Mouse (Mus musculus): ENCODE measurements around the gene Fbxo46. TPM values are rescaled to one million over a fixed set of nuclear protein-coding genes. Genes with fewer than 3 reads are reported as not detected.

Fbxo46 gene
- total and polyA plus RNA-seq, 3 experiments, result 10.1 to 13.7 TPM; not detected in 1

DNA sequence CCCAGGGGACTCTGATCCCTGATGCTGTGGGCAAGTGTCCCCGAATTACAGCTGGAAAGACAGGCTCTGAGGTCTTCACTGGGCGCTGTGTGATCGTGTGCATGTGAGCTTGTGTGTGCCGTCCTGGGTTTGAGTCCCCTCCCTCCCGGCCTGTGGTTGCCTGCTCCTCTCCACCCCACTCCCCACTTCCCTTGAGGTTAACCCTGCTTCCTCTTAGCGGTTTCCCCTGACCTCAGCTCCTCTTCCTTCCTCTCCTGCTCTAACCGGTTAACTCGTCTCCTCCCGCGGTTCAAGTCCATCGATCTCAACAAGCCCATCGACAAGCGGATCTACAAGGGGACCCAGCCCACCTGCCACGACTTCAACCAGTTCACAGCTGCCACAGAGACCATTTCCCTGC lies 41.9 kb upstream of the Fbxo46 start:
- peak; percentile 91 for DNase-seq (ENCODE audit: low read depth, low spot score)
- peak overlapping the region; percentile 28 to 70 for H3K4me3 ChIP-seq (ENCODE audit: control insufficient read depth in 1 of 2, insufficient read depth in 1 of 2, low read depth in 2 of 2, low read length in 2 of 2)
- H3K4me1 ChIP-seq (ENCODE audit: control insufficient read depth in 1 of 2, insufficient read depth in 2 of 2, low read length in 2 of 2), result peaks cover 4 to 20% of the 10 kb centered on the region in 2 experiments
- TF ChIP-seq POLR2AphosphoS2 (IDR thresholded peaks at IDR 0.05; ENCODE audit: low read length), result no peak
- no peak for TF ChIP-seq ZKSCAN1 (IDR thresholded peaks at IDR 0.05; ENCODE audit: low read depth, low read length)
- no peak for TF ChIP-seq USF2 (IDR thresholded peaks at IDR 0.05; ENCODE audit: borderline replicate concordance in 1 of 2, insufficient read depth in 1 of 2, low read depth in 1 of 2, low read length in 2 of 2)
- peak; percentile 88 for TF ChIP-seq BHLHE40 (IDR thresholded peaks at IDR 0.05; ENCODE audit: borderline replicate concordance, low read depth, low read length)
- no peak for TF ChIP-seq MAX (IDR thresholded peaks at IDR 0.05; ENCODE audit: low read length)
- TF ChIP-seq USF1 (IDR thresholded peaks at IDR 0.05; ENCODE audit: low read depth, low read length), result no peak
- TF ChIP-seq TBP (IDR thresholded peaks at IDR 0.05; ENCODE audit: low read depth, low read length), result 0 out of 2 replicates have a peak, but pooled peaks have one; percentile 25
- no peak for TF ChIP-seq ELF1 (IDR thresholded peaks at IDR 0.05; ENCODE audit: low read depth, low read length)
- no peak for TF ChIP-seq UBTF (IDR thresholded peaks at IDR 0.05; ENCODE audit: borderline replicate concordance, insufficient read depth, low read depth, low read length)
- peak; percentile 95 for TF ChIP-seq MAZ (IDR thresholded peaks at IDR 0.05; ENCODE audit: low read depth, low read length)
- no peak for TF ChIP-seq CHD1 (IDR thresholded peaks at IDR 0.05; ENCODE audit: low read depth, low read length)
- TF ChIP-seq MYB (IDR thresholded peaks at IDR 0.05; ENCODE audit: low read depth, low read length), result no peak
- no peak for TF ChIP-seq CTCF (IDR thresholded peaks at IDR 0.05 in 2 of 3, conservative IDR thresholded peaks at IDR 0.05 in 1 of 3; ENCODE audit: control insufficient read depth in 1 of 3, insufficient read depth in 1 of 3, low read depth in 2 of 3, low read length in 3 of 3, poor library complexity in 1 of 3, severe bottlenecking in 1 of 3)
- no peak for TF ChIP-seq TAL1 (IDR thresholded peaks at IDR 0.05; ENCODE audit: low read length)
- no peak for TF ChIP-seq GATA1 (IDR thresholded peaks at IDR 0.05; ENCODE audit: low read depth, low read length)
- TF ChIP-seq MYC (IDR thresholded peaks at IDR 0.05; ENCODE audit: low read depth, low read length), result 0 out of 2 replicates have a peak, but pooled peaks have one; percentile 49
- TF ChIP-seq MAFK (IDR thresholded peaks at IDR 0.05; ENCODE audit: borderline replicate concordance, low read depth, low read length), result peak; percentile 94
- TF ChIP-seq EP300 (IDR thresholded peaks at IDR 0.05; ENCODE audit: low read depth in 1 of 2, low read length in 2 of 2), result peak; percentile 77 to 85
- no peak for TF ChIP-seq RAD21 (IDR thresholded peaks at IDR 0.05; ENCODE audit: low read depth, low read length)
- TF ChIP-seq MEF2A (IDR thresholded peaks at IDR 0.05; ENCODE audit: extremely low read depth, insufficient replicate concordance, low read depth, low read length, poor library complexity, severe bottlenecking), result no peak
- TF ChIP-seq TCF12 (IDR thresholded peaks at IDR 0.05; ENCODE audit: low read depth, low read length), result peak; percentile 60
- peak; percentile 86 for TF ChIP-seq ETS1 (IDR thresholded peaks at IDR 0.05; ENCODE audit: low read depth, low read length)
- TF ChIP-seq ZMIZ1 (IDR thresholded peaks at IDR 0.05; ENCODE audit: low read depth, low read length), result no peak
- 0 out of 2 replicates have a peak, but pooled peaks have one; percentile 19 for TF ChIP-seq NELFE (IDR thresholded peaks at IDR 0.05; ENCODE audit: low read depth, low read length)
- 0 out of 2 replicates have a peak, but pooled peaks have one; percentile 19 for TF ChIP-seq KAT2A (conservative IDR thresholded peaks at IDR 0.05; ENCODE audit: low read depth, low read length)
- no peak for TF ChIP-seq ZNF384 (IDR thresholded peaks at IDR 0.05; ENCODE audit: low read depth, low read length)
- no peak for TF ChIP-seq NRF1 (IDR thresholded peaks at IDR 0.05; ENCODE audit: insufficient read depth, low read depth, low read length, poor library complexity, severe bottlenecking)
- TF ChIP-seq SIN3A (IDR thresholded peaks at IDR 0.05; ENCODE audit: low read length), result peak; percentile 71
- peak in 1 of 2 experiments; percentile 36; a peak in 1 of 4 replicates for TF ChIP-seq POLR2A (IDR thresholded peaks at IDR 0.05; ENCODE audit: control insufficient read depth in 1 of 2, insufficient read depth in 1 of 2, low read depth in 1 of 2, low read length in 2 of 2, poor library complexity in 1 of 2)
- TF ChIP-seq E2F4 (IDR thresholded peaks at IDR 0.05; ENCODE audit: borderline replicate concordance, low read depth, low read length), result no peak
- TF ChIP-seq ZC3H11A (IDR thresholded peaks at IDR 0.05; ENCODE audit: low read depth, low read length), result no peak
- no peak for TF ChIP-seq GABPA (IDR thresholded peaks at IDR 0.05; ENCODE audit: low read depth, low read length)
- peak; percentile 95 for TF ChIP-seq RCOR1 (IDR thresholded peaks at IDR 0.05; ENCODE audit: low read depth, low read length)
- no peak for TF ChIP-seq SMC3 (IDR thresholded peaks at IDR 0.05; ENCODE audit: low read depth, low read length)
- no peak for TF ChIP-seq CHD2 (IDR thresholded peaks at IDR 0.05; ENCODE audit: low read length)
- TF ChIP-seq MXI1 (IDR thresholded peaks at IDR 0.05; ENCODE audit: low read depth, low read length), result peak; percentile 41; the same call in 1 of the 2 replicates
- no peak for TF ChIP-seq POLR2AphosphoS5 (IDR thresholded peaks at IDR 0.05; ENCODE audit: borderline replicate concordance, low read depth, low read length)

More for the DNA sequence above, 41.9 kb upstream of the Fbxo46 start:
- Histone ChIP-seq H3K9me3 (replicated peaks; ENCODE audit: insufficient read depth, low read length) (no peaks in the 10 kb centered on the region), H3K36me3 (ENCODE audit: control insufficient read depth in 1 of 2, insufficient read depth in 2 of 2, low read length in 2 of 2) (peaks cover 0 to 11% of the 10 kb centered on the region in 2 experiments; a peak in 2 of 4 replicates), H3K79me2 (ENCODE audit: control insufficient read depth, insufficient read depth, low read length, poor library complexity) (peaks cover 9% of the 10 kb centered on the region), H3K9ac (ENCODE audit: control insufficient read depth, low read depth, low read length, poor library complexity, severe bottlenecking) (peak overlapping the region; percentile 11; the same call in 1 of the 2 replicates), H3K27me3 (ENCODE audit: control insufficient read depth in 1 of 2, insufficient read depth in 2 of 2, low read length in 2 of 2) (no peaks in the 10 kb centered on the region), H3K27ac (ENCODE audit: control insufficient read depth, low read depth, low read length) (peak overlapping the region; percentile 17; the same call in 1 of the 2 replicates)
